Mouse (Mus musculus) heart, postnatal 36 days (tissue): ENCODE measurements at regions not wholly inside any gene's neighbourhood (a gene's known extent, or its start where the extent isn't known, plus 50 kb on each side); places are given as distances from the start of the nearest gene placed in this dataset.

Source experiments
- DNase-seq, 2 experiments: peaks; one replicate each; pipeline ENCODE4 v3.0.0; 2021 to 2022
- intact Hi-C: fragments of 180-260 bp; cut with DNase I; formaldehyde crosslinking; loops from one replicate; pipeline ENCODE4 v1.15.1; 2025

DNA sequence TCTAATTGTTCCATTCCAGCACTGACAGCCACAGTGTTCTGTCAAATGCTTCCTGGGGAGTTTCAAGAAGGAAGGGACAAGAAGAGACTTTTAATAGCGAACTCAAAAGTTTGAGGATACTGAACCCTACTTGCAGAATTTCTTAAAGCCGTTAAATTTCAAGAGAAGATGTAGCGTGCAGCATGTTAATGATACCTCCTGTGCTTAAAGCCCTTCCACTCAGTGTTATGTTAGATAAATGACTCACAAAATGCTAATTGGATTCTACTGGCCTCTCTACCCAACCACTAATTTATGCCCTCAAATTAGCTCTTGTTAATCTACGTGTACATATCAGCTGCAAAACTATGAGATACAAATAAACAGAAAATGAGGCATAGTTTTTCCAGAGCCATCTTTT, 541.8 kb upstream of the Cdh20 start:
- intact Hi-C loops = no loop called here
- DNase-seq = no peak

DNA sequence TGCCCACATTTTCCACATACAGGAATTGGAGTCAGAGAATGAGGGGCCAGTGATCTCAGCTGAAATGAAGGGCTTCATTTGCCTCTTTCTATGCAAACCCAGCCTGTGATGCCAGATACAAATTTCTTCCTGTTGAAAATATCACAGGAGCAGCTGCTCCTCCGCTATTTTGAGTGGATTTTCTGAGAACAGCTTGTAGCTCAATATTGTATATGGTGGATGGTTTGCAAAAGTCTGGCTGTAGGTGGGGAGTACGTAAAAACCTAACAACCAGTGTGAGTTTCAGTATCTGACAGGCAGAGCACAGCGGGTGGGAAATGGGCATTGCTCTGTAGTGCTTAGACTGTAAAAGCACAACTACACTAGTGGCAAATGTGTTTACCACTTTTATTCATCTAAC, 541.4 kb upstream of the Cdh20 start:
- DNase-seq = no peak
- intact Hi-C loops = no loop called here

DNA sequence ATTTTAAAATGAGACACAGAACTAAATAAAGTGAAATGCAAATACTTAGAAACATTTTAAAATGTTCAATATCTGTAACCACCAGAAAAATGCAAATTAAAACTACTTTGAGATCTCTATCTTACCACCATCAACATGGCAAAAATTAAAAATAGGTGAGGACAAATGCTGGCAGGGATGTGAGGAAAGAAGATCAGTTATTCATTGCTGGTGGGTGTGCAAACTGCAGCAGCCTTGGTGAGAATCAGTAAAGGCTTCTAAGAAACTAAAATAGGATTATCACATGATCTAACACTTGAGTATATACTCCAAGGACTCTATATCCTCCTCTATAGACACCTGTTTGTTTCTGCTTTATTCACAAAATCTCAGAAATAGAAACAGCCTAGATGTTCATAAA, 526.7 kb upstream of the Cdh20 start:
- DNase-seq = no peak
- intact Hi-C loops = no loop called here

DNA sequence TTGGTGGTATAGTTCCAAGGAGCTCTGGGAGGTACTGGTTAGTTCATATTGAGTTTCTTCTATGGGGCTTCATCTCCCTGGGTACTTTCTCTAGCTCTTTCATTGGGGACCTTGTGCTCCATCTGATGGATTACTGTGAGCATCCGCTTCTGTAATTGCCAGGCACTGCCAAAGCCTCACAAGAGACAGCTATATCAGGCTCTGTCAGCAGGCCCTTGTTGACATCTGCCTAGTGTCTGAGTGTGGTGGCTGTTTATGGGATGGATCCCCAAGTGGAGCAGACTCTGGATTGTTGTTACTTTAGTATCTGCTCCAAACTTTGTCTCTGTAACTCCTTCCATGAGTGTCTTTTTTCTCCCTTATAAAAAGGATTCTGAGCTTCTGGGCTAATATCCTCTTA, 502.6 kb upstream of the Cdh20 start:
- DNase-seq = no peak

DNA sequence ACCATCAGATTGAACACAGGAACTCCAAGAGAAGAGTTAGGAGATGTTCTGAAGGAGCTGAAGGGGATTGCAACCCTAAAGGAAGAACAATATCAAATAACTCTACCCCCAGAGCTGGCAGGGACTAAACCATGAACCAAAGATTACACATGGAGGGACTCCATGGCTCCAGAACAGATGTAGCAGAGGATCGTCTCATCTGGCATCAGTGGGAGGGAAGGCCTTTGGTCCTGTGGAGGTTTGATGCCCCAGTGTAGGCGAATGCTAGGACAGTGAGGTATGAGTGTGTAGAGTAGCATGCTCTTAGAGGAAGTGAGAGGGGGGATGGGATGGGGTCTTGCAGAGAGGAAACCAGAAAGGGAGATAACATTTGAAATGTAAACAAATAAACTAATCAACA, 460.4 kb upstream of the Cdh20 start:
- no peak for DNase-seq
- intact Hi-C loops = no loop called here

More for the DNA sequence above, 502.6 kb upstream of the Cdh20 start:
- intact Hi-C loops = no loop called here

DNA sequence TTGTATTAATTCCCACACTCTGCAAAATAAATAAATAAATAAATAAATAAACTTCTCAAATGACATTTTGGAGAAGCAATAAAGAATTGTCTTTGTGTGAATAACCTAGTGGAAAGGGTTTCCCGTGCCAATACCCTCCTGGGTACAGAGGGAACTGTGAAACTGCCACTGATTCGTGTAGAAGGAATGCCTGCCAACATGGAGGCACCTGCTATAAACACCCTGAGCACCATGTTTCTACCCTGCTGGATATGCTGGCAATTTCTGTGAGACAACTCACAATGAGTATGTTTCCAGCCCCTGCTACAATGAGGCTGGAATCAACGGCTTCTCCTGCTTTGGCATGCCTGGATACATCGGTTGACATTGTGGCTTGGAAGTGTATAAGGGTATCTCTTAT, 456.7 kb upstream of the Cdh20 start:
- no peak for DNase-seq
- intact Hi-C loops = no loop called here

DNA sequence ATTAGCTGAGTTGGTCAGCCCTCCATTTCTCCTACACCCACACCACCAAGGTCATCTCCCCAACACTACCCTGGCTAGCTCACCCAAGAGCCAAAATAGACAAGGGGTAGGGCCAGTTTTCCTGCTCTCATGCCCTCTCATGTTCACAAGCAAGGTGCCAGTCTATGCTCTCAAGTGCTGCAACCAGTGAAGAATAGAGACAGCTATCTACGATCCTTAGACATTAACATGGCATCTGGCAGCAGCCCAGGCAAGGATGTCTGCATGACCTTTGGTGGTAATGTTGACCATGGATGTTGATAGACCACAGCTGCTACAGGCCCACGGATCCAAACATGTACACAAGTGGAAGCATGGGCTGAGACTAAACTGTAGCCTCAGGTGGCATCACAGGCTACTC, 453.3 kb upstream of the Cdh20 start:
- no peak for DNase-seq
- intact Hi-C loops = no loop called here

DNA sequence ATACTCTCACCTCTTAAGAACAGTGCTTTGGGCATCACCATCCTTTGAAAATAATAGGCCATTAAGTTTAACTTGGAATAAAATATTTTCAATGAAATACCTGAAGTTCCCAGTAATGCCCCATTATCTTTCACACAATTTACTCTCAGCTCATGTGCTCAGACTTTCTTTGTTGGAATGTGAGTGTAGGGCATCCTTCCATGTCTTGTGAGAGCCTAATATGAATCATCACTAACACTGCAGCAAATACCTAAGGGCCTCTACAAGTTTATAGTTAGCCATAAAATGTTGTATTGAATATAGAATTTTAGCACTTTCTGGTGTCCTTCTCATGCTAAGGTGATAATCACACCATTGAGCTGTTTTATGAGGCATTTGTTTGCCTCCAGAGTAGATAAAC, 450.3 kb upstream of the Cdh20 start:
- intact Hi-C loops = no loop called here
- DNase-seq = no peak

DNA sequence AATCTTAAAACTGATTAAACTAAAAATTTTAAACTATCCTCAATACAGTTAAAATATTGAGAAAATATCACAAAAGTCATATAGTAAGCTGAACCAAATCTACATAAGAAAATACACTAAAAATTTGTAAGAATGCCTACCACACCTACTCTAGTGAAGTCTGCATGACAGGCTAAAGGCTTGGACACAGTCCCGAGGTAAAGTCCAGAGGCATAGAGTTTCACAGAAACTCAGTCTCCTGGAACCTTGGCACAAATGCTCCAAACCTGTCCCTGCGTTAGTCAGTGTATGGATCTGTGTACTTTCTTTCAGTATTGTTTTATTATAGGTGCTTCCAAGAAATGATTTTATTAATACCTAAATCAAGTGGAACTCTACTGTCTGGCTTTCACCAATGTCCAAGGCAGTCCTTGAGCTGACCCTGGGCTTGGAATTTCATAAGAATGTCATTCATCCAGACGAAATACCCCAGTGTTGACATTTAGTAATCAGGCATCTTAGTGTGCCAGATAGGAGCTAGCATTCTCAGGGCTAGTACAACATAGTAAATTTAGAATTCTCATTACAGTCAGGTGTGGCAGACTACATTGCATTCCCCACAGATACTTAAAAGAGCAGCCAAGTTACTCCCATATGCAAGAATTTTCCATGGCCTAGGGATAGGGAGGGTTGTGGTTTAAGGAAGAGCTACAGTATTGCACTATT, 435.5 kb upstream of the Cdh20 start:
- intact Hi-C loops = no loop called here

DNA sequence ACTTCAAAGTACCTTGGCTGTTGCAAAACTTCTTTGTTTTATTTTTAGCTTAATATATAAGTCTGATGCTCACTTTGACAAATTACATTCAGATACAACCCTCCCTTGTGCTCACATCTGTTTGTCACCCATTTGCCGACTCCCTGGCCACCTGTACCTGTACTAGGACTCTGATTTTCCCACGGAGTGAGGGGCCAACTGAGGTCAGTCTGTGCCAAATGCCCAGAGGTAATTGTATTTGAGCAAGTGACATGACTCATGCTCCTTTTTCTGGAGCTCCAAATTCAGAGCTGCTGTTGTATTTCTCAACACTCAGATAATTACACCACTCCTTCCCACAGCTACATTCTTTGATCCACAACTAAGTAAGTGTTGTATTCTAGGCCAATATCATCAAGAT, 434.8 kb upstream of the Cdh20 start:
- peak in 1 of 2 experiments; percentile 7 for DNase-seq
- intact Hi-C loops = no loop called here

More for the DNA sequence above, 435.5 kb upstream of the Cdh20 start:
- no peak for DNase-seq
